Mouse (Mus musculus) forelimb bud, embryonic 11.5 days (tissue): ENCODE data around the gene Dgkh.

Experiments
- DNase-seq: peaks from one replicate; pipeline ENCODE4 v3.0.0-alpha.2; 2012; ENCODE audit warnings: low read depth, low spot score

The Dgkh gene

GRCm38 (mm10) chr14:78676457-78676856 lies 56.1 kb downstream of the Dgkh start:
- DNase-seq: no peak

- DNase-seq: no peak
Observed at GRCm38 (mm10) chr14:78674606-78675005, 58.0 kb downstream of the Dgkh start.

- DNase-seq: no peak
Observed at GRCm38 (mm10) chr14:78669986-78670385, 62.6 kb downstream of the Dgkh start.

GRCm38 (mm10) chr14:78668291-78668690 lies 64.3 kb downstream of the Dgkh start:
- DNase-seq: peak; percentile 82

GRCm38 (mm10) chr14:78667763-78668162 lies 64.8 kb downstream of the Dgkh start:
- DNase-seq: no peak

- no peak for DNase-seq
Observed at GRCm38 (mm10) chr14:78662641-78663040, 69.9 kb downstream of the Dgkh start.

- no peak for DNase-seq
Observed at GRCm38 (mm10) chr14:78661462-78661861, 71.1 kb downstream of the Dgkh start.

- no peak for DNase-seq
Observed at GRCm38 (mm10) chr14:78658697-78659096, 73.9 kb downstream of the Dgkh start.

- DNase-seq: no peak
Observed at GRCm38 (mm10) chr14:78656832-78657626, 75.5 kb downstream of the Dgkh start.

- no peak for DNase-seq
Observed at GRCm38 (mm10) chr14:78654939-78655556, 77.5 kb downstream of the Dgkh start.

- no peak for DNase-seq
Observed at GRCm38 (mm10) chr14:78654196-78654595, 78.4 kb downstream of the Dgkh start.

GRCm38 (mm10) chr14:78653333-78653732 lies 79.2 kb downstream of the Dgkh start:
- no peak for DNase-seq

GRCm38 (mm10) chr14:78651696-78652095 lies 80.9 kb downstream of the Dgkh start:
- DNase-seq: no peak

- DNase-seq: no peak
Observed at GRCm38 (mm10) chr14:78650379-78651095, 82.0 kb downstream of the Dgkh start.

- no peak for DNase-seq
Observed at GRCm38 (mm10) chr14:78649525-78650274, 82.9 kb downstream of the Dgkh start.

- no peak for DNase-seq
Observed at GRCm38 (mm10) chr14:78645622-78646021, 87.0 kb downstream of the Dgkh start.

GRCm38 (mm10) chr14:78641314-78641713 lies 91.3 kb downstream of the Dgkh start:
- no peak for DNase-seq

GRCm38 (mm10) chr14:78639691-78640090 lies 92.9 kb downstream of the Dgkh start:
- DNase-seq: no peak

- no peak for DNase-seq
Observed at GRCm38 (mm10) chr14:78635612-78636400, 96.8 kb downstream of the Dgkh start.

GRCm38 (mm10) chr14:78632747-78633146 lies 99.8 kb downstream of the Dgkh start:
- DNase-seq: no peak
